Mouse (Mus musculus) kidney, postnatal 36 days (tissue): ENCODE results near the gene Gm5431.
"Not testable (repeated sequence)": the region's sequence is repeated elsewhere in the genome, so short reads cannot be mapped to it uniquely, and the experiment has no call there.

Source experiments
- DNase-seq, 2 experiments: peaks; one replicate each; pipeline ENCODE4 v3.0.0; 2021 to 2022; ENCODE audit warnings: mixed read lengths in 2 of 2

Gm5431 gene

GRCm38 (mm10) chr11:48902021-48902420 lies at the start of gene Gm5431:
Gene Gm5431 (minus strand): TSS chr11:48902214.
- peak in 1 of 2 experiments; percentile 14 for DNase-seq

- not testable (repeated sequence) for DNase-seq
These were observed 44.1 kb upstream of the Gm5431 start, which contains the start of gene Psme2b for GRCm38 (mm10) chr11:48946090-48946489. Gene Psme2b (minus strand): TSS chr11:48946190.

GRCm38 (mm10) chr11:48939286-48939685 lies 37.3 kb upstream of the Gm5431 start:
- DNase-seq: not testable (repeated sequence)

GRCm38 (mm10) chr11:48935291-48935690 lies 33.3 kb upstream of the Gm5431 start:
- DNase-seq: not testable (repeated sequence)

GRCm38 (mm10) chr11:48933923-48934322 lies 31.9 kb upstream of the Gm5431 start:
- not testable (repeated sequence) for DNase-seq

GRCm38 (mm10) chr11:48933422-48933821 lies 31.4 kb upstream of the Gm5431 start:
- DNase-seq: not testable (repeated sequence)

- not testable (repeated sequence) for DNase-seq
These were observed 26.1 kb upstream of the Gm5431 start for GRCm38 (mm10) chr11:48928068-48928467.

GRCm38 (mm10) chr11:48926437-48926836 lies 24.4 kb upstream of the Gm5431 start:
- DNase-seq: not testable (repeated sequence)

- not testable (repeated sequence) for DNase-seq
These were observed 21.8 kb upstream of the Gm5431 start for GRCm38 (mm10) chr11:48923818-48924217.

GRCm38 (mm10) chr11:48918380-48918779 lies 16.4 kb upstream of the Gm5431 start:
- no peak for DNase-seq

GRCm38 (mm10) chr11:48913611-48914010 lies 11.6 kb upstream of the Gm5431 start:
- no peak for DNase-seq

GRCm38 (mm10) chr11:48908459-48908858 lies 6.4 kb upstream of the Gm5431 start:
- DNase-seq: no peak

GRCm38 (mm10) chr11:48901567-48901930 lies 465 bp downstream of the Gm5431 start:
- DNase-seq: not testable (repeated sequence)

GRCm38 (mm10) chr11:48900654-48901566 lies 1.1 kb downstream of the Gm5431 start:
- DNase-seq: not testable (repeated sequence)

GRCm38 (mm10) chr11:48898812-48899431 lies 3.1 kb downstream of the Gm5431 start:
- peak; percentile 50 to 56 for DNase-seq

GRCm38 (mm10) chr11:48876680-48877079 lies 25.3 kb downstream of the Gm5431 start:
- DNase-seq: no peak

GRCm38 (mm10) chr11:48875343-48875837 lies 26.6 kb downstream of the Gm5431 start:
- not testable (repeated sequence) for DNase-seq

GRCm38 (mm10) chr11:48874465-48874864 lies 27.5 kb downstream of the Gm5431 start:
- DNase-seq: peak; percentile 54 to 77

- peak in 1 of 2 experiments; percentile 20 for DNase-seq
These were observed 28.3 kb downstream of the Gm5431 start for GRCm38 (mm10) chr11:48873591-48874290.

- DNase-seq: peak in 1 of 2 experiments; percentile 17
These were observed 29.2 kb downstream of the Gm5431 start for GRCm38 (mm10) chr11:48872695-48873300.

- DNase-seq: peak in 1 of 2 experiments; percentile 54
These were observed 30.0 kb downstream of the Gm5431 start for GRCm38 (mm10) chr11:48871817-48872541.
